Mouse (Mus musculus): ENCODE measurements at regions not wholly inside any gene's neighbourhood (a gene's known extent, or its start where the extent isn't known, plus 50 kb on each side); places are given as distances from the start of the nearest gene placed in this dataset.

GRCm38 (mm10) chr2:103884926-103885325 lies 72.9 kb upstream of the Lmo2 start:
- TF ChIP-seq CTCF (IDR thresholded peaks at IDR 0.05; ENCODE audit: low read depth) = no peak
- TF ChIP-seq EP300 (IDR thresholded peaks at IDR 0.05; ENCODE audit: low read depth) = no peak
